Mouse (Mus musculus) hindbrain, embryonic 12.5 days (tissue): ENCODE data around the gene Krt80. TPM values are rescaled to one million over a fixed set of nuclear protein-coding genes. Genes with fewer than 3 reads are reported as not detected.

Source experiments
- ATAC-seq: fragments of 200-750 bp; cut with Nextera tagmentation; 2 replicates; pipeline ENCODE4 v1.8.0; 2017; ENCODE audit warnings: moderate TSS enrichment; ENCODE audit not compliant: low FRiP score
- H3K27ac ChIP-seq: fragments of 300-500 bp; sonication (generic); 2 replicates; pipeline ENCODE4 v1.5.1; 2016; ENCODE audit warnings: mild to moderate bottlenecking
- H3K27me3 ChIP-seq: fragments of 300-500 bp; sonication (generic); 2 replicates; pipeline ENCODE4 v1.6.1; 2016; ENCODE audit warnings: mild to moderate bottlenecking
- H3K36me3 ChIP-seq: fragments of 300-500 bp; sonication (generic); 2 replicates; pipeline ENCODE4 v1.6.1; 2016; ENCODE audit warnings: mild to moderate bottlenecking
- H3K4me1 ChIP-seq: fragments of 300-500 bp; sonication (generic); 2 replicates; pipeline ENCODE4 v1.6.1; 2016
- H3K4me2 ChIP-seq: fragments of 300-500 bp; sonication (generic); replicated peaks from 2 replicates; pipeline ENCODE4 v1.6.1; 2016; ENCODE audit warnings: mild to moderate bottlenecking
- H3K4me3 ChIP-seq: fragments of 300-500 bp; sonication (generic); 2 replicates; pipeline ENCODE4 v1.5.1; 2016; ENCODE audit warnings: mild to moderate bottlenecking
- H3K9ac ChIP-seq: fragments of 300-500 bp; sonication (generic); 2 replicates; pipeline ENCODE4 v1.6.1; 2016; ENCODE audit warnings: mild to moderate bottlenecking, moderate library complexity
- H3K9me3 ChIP-seq: fragments of 300-500 bp; sonication (generic); replicated peaks from 2 replicates; pipeline ENCODE4 v1.6.1; 2016; ENCODE audit warnings: mild to moderate bottlenecking
- WGBS: fragments of 180-500 bp; shearing (Covaris S2); methylation state at CpG from one replicate; pipeline ENCODE4 v1.1.7; 2016; 5-methylcytosine and 5-hydroxymethylcytosine counted together
- polyA plus RNA-seq: library from polyadenylated mRNA; unstranded; fragments of >200 nt; fragmentation: Nextera tagmentation; extraction: Ambion mirVana; gene quantifications from 2 replicates; pipeline ENCODE4 v1.2.1, GENCODE M21; 2016

The Krt80 gene
- polyA plus RNA-seq, 1 experiment from 2014 or later, result 0.21 TPM

DNA sequence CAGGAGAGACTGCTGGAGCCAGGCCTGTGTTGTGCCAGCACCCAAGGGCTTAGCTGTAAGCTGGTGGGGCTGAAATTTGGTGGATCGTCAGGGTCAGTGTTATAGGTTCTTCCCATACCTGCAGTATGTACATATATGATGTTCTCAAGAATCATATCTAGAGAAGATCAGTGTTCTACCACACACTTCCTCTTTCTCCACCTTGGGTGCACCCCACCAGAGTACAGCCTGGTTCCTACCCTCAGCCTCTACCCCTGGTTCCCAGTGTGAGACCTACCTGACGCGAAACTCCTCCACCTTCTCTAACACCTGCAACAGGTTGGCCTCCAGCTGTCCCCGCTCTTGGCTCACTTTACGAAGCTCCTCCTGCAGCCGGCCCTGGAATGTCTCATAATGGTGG lies 6.0 kb downstream of the Krt80 start:
- Histone ChIP-seq H3K27me3 (no peaks in the 10 kb centered on the region), H3K9me3 (no peaks in the 10 kb centered on the region), H3K9ac (no peak overlapping the region), H3K4me3 (no peak overlapping the region), H3K36me3 (no peaks in the 10 kb centered on the region), H3K4me1 (no peaks in the 10 kb centered on the region), H3K27ac (no peak overlapping the region), H3K4me2 (no peak overlapping the region)
- ATAC-seq, result no peak
- WGBS, result 83% methylated on average over 6 of the region's 6 CpGs

DNA sequence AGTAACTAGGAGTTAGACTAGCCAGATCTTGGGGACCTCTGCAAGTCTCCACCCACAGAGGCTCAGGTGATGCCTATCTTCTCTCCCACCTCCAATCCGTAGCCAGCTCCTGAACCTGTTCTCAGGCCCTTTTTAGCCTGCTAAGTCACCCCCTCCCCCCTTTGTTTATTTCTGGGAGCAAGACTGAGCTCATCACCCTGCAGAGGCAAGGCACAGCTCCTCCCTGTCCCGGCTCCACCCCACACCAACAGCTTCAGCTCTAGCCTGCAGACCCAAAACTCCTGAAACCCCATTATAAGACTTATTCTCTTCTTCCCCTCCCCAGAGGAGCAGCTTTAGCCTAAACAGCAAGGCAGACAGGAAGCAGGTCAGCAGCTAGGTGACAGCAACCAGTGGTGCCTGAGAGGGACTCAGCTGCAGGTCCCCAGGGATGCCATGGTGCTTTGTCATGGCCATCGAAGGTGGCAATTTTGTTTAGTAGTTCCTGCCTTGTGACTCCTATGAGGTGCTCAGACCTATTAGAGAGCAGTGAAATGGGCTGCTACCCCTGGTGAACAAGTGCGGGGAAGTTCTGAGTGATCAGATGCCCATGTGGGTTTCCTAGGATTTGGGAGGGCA lies 7.5 kb downstream of the Krt80 start:
- no peak overlapping the region for H3K4me2 ChIP-seq
- no peaks in the 10 kb centered on the region for H3K9me3 ChIP-seq
- 69% methylated on average over 4 of the region's 4 CpGs for WGBS
- no peak overlapping the region for H3K4me3 ChIP-seq
- H3K27ac ChIP-seq, result no peak overlapping the region
- H3K36me3 ChIP-seq, result no peaks in the 10 kb centered on the region
- no peak overlapping the region for H3K9ac ChIP-seq
- no peaks in the 10 kb centered on the region for H3K27me3 ChIP-seq
- ATAC-seq, result no peak
- no peaks in the 10 kb centered on the region for H3K4me1 ChIP-seq

DNA sequence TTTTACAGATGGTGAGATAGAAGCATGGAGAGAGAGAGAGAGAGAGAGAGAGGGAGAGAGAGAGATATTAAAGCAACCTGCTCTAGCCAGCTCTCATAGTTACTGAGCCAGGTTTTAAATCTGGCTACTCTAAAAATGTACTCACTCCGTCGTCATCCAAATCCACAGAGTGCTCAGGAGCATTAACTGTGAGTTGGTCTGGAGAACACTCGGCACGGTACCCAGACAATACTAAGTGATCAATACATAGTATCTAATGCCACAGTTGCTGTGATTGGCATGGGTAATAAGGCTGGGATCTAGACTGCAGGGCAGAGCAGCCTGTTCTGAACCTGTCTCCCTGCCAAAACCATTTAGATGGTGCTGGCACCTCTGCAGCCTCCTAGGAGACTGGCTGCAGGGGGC lies 14.6 kb downstream of the Krt80 start:
- ATAC-seq, result no peak
- no peak overlapping the region for H3K4me2 ChIP-seq
- H3K36me3 ChIP-seq, result no peaks in the 10 kb centered on the region
- 0 out of 2 replicates have a peak, but pooled peaks cover 2% of the 10 kb centered on the region for H3K4me1 ChIP-seq
- no peaks in the 10 kb centered on the region for H3K9me3 ChIP-seq
- H3K4me3 ChIP-seq, result no peak overlapping the region
- no peak overlapping the region for H3K27ac ChIP-seq
- no peak overlapping the region for H3K9ac ChIP-seq
- H3K27me3 ChIP-seq, result no peaks in the 10 kb centered on the region; the same call in 1 of the 2 replicates
- WGBS, result 89% methylated on average over 4 of the region's 4 CpGs

DNA sequence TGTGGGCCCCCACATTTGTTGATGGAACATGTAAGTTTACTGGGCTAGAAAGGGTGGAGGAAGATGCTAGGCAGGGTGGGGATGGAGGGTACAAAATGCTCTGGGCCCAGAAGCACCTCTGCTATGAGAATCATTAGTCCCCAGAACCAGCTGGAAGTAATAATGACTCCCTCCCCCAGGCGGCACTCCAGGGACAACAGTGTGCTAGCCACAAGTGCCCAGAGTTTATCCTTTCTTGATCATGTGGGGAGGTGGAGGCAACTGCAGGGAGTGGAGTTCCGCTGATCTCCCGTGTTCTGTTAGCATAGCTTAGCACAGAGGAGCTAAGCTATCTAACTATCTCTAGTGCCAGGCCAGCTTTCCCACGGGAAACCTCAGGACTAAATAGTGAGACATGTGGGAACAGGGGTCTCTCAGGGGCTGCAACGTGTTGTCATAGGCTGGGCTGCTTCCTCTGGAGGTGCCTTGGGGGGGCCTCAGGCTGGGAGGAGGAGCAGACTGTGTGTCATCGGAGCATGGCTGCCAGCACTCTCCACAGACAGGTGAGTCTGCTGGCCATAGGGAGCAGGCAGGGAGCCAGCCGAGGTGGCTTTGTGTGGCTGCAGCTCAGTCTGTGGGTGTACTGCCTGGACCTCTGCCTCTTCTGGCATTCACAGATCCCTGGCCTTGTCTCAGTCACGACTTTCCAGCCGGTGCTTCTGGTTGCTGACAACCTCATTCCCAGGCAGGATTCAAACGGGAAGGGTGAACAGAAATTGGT lies 17.1 kb downstream of the Krt80 start:
- no peak for ATAC-seq
- Histone ChIP-seq H3K4me2 (no peak overlapping the region), H3K27ac (no peak overlapping the region), H3K4me3 (no peak overlapping the region), H3K9ac (no peak overlapping the region), H3K4me1 (0 out of 2 replicates have a peak, but pooled peaks cover 2% of the 10 kb centered on the region), H3K9me3 (no peaks in the 10 kb centered on the region), H3K27me3 (no peaks in the 10 kb centered on the region; the same call in 1 of the 2 replicates), H3K36me3 (no peaks in the 10 kb centered on the region)
- 57% methylated on average over 10 of the region's 10 CpGs for WGBS

DNA sequence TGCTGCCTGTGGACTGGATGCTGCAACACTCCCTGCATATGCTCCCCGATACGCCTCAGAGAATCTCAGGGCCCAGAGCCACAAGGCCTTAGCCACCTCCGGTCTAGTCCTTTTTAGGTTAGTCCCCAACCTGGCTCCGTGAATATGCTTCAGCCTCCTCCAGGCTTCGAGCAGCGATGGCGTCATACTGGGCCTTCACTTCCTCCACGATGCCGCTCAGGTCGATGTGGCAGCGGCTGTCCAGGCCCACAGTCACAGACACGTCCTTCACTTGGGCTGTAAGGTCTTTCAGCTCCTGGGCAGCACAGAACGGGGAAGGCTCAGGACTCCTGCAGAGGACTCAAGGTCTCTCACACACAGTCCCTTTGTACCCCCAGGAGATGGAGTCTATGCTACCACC lies 17.9 kb downstream of the Krt80 start:
- WGBS, result 72% methylated on average over 13 of the region's 13 CpGs
- no peak for ATAC-seq
- no peaks in the 10 kb centered on the region for H3K36me3 ChIP-seq

DNA sequence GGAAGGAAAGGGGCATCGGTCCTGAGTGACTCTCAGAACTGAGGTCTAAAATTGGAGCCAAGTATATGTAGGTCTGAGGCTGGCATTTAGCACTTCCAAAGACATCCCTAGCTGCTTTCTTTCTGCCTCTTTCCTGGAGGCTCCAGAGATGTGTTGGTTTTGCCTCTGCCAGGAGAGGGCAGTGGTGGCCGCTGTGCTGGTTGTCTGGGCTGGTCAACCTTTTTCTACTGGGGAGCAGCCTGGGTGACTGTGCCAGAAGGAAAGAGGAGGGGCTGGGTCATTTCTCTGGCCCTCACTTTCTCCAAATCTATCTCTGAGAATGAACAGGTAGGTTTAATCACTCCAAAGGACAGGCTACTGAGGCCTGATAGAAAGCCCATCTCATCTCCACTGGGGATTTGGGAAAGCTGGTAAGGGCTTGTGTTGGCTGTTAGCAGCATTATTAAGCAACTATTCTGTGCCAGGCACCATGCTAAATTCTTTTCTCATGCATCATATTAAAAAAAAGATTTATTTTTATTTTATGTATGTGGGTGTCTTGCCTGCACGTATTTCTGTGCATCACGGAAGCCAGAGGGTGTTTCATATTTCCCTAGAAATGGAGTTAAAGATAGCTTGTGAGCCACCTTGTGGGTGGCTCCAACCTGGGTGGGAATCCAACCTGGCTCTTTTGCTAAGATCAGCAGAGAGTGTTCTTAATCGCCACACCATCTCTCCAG lies 28.0 kb downstream of the Krt80 start:
- no peak for ATAC-seq
- Histone ChIP-seq H3K36me3 (no peaks in the 10 kb centered on the region), H3K4me3 (no peak overlapping the region), H3K27ac (no peak overlapping the region), H3K27me3 (peaks cover 6% of the 10 kb centered on the region; the same call in 1 of the 2 replicates), H3K4me1 (no peaks in the 10 kb centered on the region), H3K9ac (no peak overlapping the region), H3K4me2 (no peak overlapping the region), H3K9me3 (no peaks in the 10 kb centered on the region)
- WGBS, result 69% methylated on average over 5 of the region's 5 CpGs

More for the DNA sequence above, 17.9 kb downstream of the Krt80 start:
- no peaks in the 10 kb centered on the region; the same call in 1 of the 2 replicates for H3K27me3 ChIP-seq
- H3K27ac ChIP-seq, result no peak overlapping the region
- H3K9me3 ChIP-seq, result no peaks in the 10 kb centered on the region
- H3K4me3 ChIP-seq, result no peak overlapping the region
- H3K4me1 ChIP-seq, result 0 out of 2 replicates have a peak, but pooled peaks cover 2% of the 10 kb centered on the region
- H3K4me2 ChIP-seq, result no peak overlapping the region
- no peak overlapping the region for H3K9ac ChIP-seq

DNA sequence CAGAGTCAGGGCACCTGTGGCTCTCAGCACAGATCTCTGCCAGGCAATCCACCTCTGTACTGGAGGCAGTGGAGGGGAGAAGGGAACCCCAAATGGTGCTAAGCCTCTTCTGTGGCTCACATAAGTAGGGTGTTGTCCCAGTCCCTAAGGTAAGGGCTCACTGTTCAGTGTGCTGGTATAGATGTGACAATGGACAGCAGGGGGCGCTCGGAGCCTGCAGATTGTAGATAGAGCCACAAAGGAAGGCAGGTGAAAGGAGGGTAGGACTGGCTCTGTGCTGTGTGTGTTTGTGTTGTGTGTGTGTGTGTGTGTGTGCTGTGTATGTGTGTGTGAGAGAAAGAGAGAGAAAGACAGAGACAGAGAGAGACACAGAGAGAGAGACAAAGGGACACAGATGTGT lies 30.4 kb downstream of the Krt80 start:
- Histone ChIP-seq H3K36me3 (no peaks in the 10 kb centered on the region), H3K27ac (no peak overlapping the region), H3K4me3 (no peak overlapping the region), H3K4me2 (no peak overlapping the region), H3K9me3 (no peaks in the 10 kb centered on the region), H3K4me1 (0 out of 2 replicates have a peak, but pooled peaks cover 3% of the 10 kb centered on the region), H3K9ac (no peak overlapping the region), H3K27me3 (peaks cover 12% of the 10 kb centered on the region; the same call in 1 of the 2 replicates)
- 0% methylated on average over 2 of the region's 2 CpGs for WGBS
- ATAC-seq, result peak; percentile 85

DNA sequence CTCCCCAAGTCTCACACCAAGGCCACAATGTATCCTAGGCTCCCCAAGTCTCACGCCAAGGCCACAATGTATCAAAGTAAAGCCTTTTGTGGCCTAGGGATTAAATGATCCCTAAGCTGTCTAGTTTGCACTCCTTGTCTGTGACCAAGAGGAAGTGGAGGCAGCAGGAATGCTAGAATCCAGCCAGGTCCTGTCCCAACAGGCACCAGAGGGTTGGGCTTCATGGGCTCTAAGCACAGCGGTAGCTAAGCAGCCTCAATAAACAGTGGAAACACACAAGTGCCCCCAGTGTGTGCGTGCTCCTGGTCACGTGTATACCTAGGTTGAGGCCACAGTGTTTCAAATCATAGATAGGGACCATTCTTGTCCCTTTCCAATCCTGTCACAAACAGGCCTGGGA lies 31.6 kb downstream of the Krt80 start:
- 0 out of 2 replicates have a peak, but pooled peaks cover 3% of the 10 kb centered on the region for H3K4me1 ChIP-seq
- H3K36me3 ChIP-seq, result no peaks in the 10 kb centered on the region
- H3K4me2 ChIP-seq, result no peak overlapping the region
- no peak overlapping the region for H3K4me3 ChIP-seq
- H3K27me3 ChIP-seq, result peaks cover 12% of the 10 kb centered on the region; the same call in 1 of the 2 replicates
- H3K9me3 ChIP-seq, result no peaks in the 10 kb centered on the region
- 84% methylated on average over 4 of the region's 4 CpGs for WGBS
- ATAC-seq, result no peak
- H3K27ac ChIP-seq, result no peak overlapping the region
- H3K9ac ChIP-seq, result no peak overlapping the region

DNA sequence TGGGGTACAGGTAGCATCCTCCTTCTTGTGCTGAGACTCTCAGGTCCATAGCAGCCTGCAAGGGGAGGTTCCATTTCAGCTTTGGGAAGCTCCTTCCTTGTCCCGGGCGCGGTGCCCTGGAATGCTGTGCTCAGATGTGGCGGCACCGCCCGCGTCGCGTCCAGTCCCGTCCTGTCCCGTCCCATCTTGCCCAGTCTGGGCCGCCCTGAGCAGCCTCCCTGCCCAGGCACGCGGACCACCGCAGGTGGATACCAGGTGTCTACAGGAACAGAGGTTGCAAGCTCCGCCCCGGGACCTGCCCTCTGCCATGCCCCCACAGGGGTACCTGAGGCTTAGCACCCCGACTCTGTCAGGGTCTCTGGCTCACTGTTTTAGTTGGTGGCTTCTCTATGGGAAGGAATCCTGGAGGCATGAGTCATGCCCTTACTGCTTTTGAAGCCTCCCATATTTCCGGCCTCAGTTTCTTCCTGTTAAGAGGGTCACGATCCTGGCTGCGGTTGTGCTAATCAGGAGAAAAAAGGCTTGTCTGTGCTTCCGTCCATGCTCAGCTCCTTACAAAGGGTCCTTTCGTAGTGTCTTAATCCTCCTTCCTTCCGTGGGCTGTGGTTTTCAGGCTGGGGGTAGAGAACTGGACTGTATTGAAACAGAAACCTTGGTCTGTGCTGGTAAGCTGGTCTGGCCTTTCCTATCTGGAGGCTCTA lies 33.3 kb downstream of the Krt80 start:
- 0 out of 2 replicates have a peak, but pooled peaks cover 3% of the 10 kb centered on the region for H3K4me1 ChIP-seq
- WGBS, result 45% methylated on average over 24 of the region's 24 CpGs
- peaks cover 12% of the 10 kb centered on the region; the same call in 1 of the 2 replicates for H3K27me3 ChIP-seq
- no peak overlapping the region for H3K9ac ChIP-seq
- H3K4me2 ChIP-seq, result no peak overlapping the region
- no peaks in the 10 kb centered on the region for H3K36me3 ChIP-seq
- H3K9me3 ChIP-seq, result no peaks in the 10 kb centered on the region
- no peak overlapping the region for H3K4me3 ChIP-seq
- ATAC-seq, result no peak
- no peak overlapping the region for H3K27ac ChIP-seq

DNA sequence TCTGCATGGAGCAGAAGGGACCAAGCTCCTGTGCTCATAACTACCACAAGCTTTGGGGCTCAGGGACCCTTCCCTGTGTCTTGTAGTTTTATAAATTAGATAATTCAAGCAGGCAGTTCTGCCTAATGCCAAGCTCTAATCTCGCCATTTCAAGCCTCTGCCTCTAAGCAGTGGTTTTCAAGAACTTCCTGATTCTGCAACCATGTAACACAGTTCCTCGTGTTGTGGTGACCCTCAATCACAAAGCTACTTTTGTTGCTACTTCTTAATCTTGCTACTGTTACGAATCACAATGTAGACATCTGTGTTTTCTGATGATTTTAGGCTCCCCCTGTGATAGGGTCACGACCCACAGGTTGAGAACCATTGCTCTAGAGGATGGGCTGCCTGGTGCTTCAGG lies 36.3 kb downstream of the Krt80 start:
- Histone ChIP-seq H3K4me2 (no peak overlapping the region), H3K36me3 (no peaks in the 10 kb centered on the region), H3K4me3 (no peak overlapping the region), H3K4me1 (0 out of 2 replicates have a peak, but pooled peaks cover 3% of the 10 kb centered on the region), H3K27ac (no peak overlapping the region), H3K27me3 (peaks cover 12% of the 10 kb centered on the region; the same call in 1 of the 2 replicates), H3K9ac (no peak overlapping the region), H3K9me3 (no peaks in the 10 kb centered on the region)
- no peak for ATAC-seq
- WGBS, result 62% methylated on average over 4 of the region's 4 CpGs

DNA sequence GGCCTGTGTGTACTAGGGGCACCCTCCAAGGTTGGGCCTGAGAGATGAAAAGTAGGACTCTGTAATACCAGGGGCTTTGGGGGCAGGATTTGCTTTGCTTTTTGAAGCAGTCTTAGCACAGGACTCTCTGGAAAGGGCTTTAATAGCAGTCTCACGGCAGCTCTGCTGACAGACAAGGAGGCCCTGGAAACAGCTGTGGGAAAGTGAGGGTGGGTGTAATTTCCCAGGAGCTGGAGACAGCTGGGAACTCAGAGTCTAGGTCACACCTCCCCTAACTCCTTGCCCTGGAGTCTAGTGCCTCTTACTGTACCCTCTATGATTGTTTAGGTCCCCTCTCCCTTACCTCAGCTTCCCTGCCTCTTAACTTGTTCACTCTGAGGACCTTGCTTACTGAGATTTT lies 36.8 kb downstream of the Krt80 start:
- Histone ChIP-seq H3K4me1 (0 out of 2 replicates have a peak, but pooled peaks cover 3% of the 10 kb centered on the region), H3K4me3 (no peak overlapping the region), H3K27me3 (peaks cover 13% of the 10 kb centered on the region; the same call in 1 of the 2 replicates), H3K36me3 (no peaks in the 10 kb centered on the region), H3K9ac (no peak overlapping the region; the same call in 1 of the 2 replicates), H3K9me3 (no peaks in the 10 kb centered on the region), H3K4me2 (no peak overlapping the region), H3K27ac (no peak overlapping the region)
- WGBS, result 48% methylated on average over 1 of the region's 1 CpGs
- ATAC-seq, result no peak
